Mouse (Mus musculus) limb, embryonic 13.5 days (tissue): ENCODE measurements around the gene Rnf212b. TPM values are rescaled to one million over a fixed set of nuclear protein-coding genes. Genes with fewer than 3 reads are reported as not detected.

Source experiments
- ATAC-seq: fragments of 200-750 bp; cut with Nextera tagmentation; 2 replicates; pipeline ENCODE4 v1.8.0; 2017; ENCODE audit warnings: low read depth, moderate number of reproducible peaks, moderate TSS enrichment; ENCODE audit not compliant: low FRiP score
- H3K27ac ChIP-seq: fragments of 300-500 bp; sonication (generic); 2 replicates; pipeline ENCODE4 v1.5.1; 2015; ENCODE audit warnings: inconsistent platforms, mild to moderate bottlenecking, moderate library complexity
- H3K27me3 ChIP-seq: fragments of 300-500 bp; sonication (generic); 2 replicates; pipeline ENCODE4 v1.6.1; 2015; ENCODE audit warnings: mild to moderate bottlenecking, inconsistent platforms
- H3K36me3 ChIP-seq: fragments of 300-500 bp; sonication (generic); 2 replicates; pipeline ENCODE4 v1.6.1; 2015; ENCODE audit warnings: inconsistent platforms, mild to moderate bottlenecking, moderate library complexity
- H3K4me1 ChIP-seq: fragments of 300-500 bp; sonication (generic); 2 replicates; pipeline ENCODE4 v1.6.1; 2015; ENCODE audit warnings: inconsistent platforms
- H3K4me2 ChIP-seq: fragments of 300-500 bp; sonication (generic); replicated peaks from 2 replicates; pipeline ENCODE4 v1.6.1; 2015; ENCODE audit warnings: inconsistent platforms, mild to moderate bottlenecking, moderate library complexity
- H3K4me3 ChIP-seq: fragments of 300-500 bp; sonication (generic); 2 replicates; pipeline ENCODE4 v1.5.1; 2015; ENCODE audit warnings: moderate library complexity, mild to moderate bottlenecking, inconsistent platforms
- H3K9ac ChIP-seq: fragments of 300-500 bp; sonication (generic); 2 replicates; pipeline ENCODE4 v1.6.1; 2015; ENCODE audit warnings: mild to moderate bottlenecking, inconsistent platforms
- H3K9me3 ChIP-seq: fragments of 300-500 bp; sonication (generic); 2 replicates; pipeline ENCODE4 v1.6.1; 2016; ENCODE audit warnings: inconsistent platforms
- WGBS: fragments of 180-500 bp; shearing (Covaris S2); methylation state at CpG from one replicate; pipeline ENCODE4 v1.1.7; 2015; 5-methylcytosine and 5-hydroxymethylcytosine counted together
- polyA plus RNA-seq: library from polyadenylated mRNA; unstranded; fragments of >200 nt; fragmentation: Nextera tagmentation; extraction: Ambion mirVana; gene quantifications from 2 replicates; pipeline ENCODE4 v1.2.1, GENCODE M21; 2015

Gene Rnf212b
- polyA plus RNA-seq, 1 experiment from 2014 or later: not detected

- no peaks in the 10 kb centered on the region for H3K9me3 ChIP-seq
- H3K9ac ChIP-seq: peak overlapping the region; percentile 95
- peak overlapping the region; percentile 86 for H3K4me2 ChIP-seq
- H3K36me3 ChIP-seq: no peaks in the 10 kb centered on the region
- under 1% methylated on average over 54 of the region's 56 CpGs for WGBS
- H3K4me1 ChIP-seq: 0 out of 2 replicates have a peak, but pooled peaks cover 7% of the 10 kb centered on the region
- H3K27ac ChIP-seq: peak overlapping the region; percentile 63; the same call in 1 of the 2 replicates
- H3K27me3 ChIP-seq: no peaks in the 10 kb centered on the region
- peak; percentile 100 for ATAC-seq
- H3K4me3 ChIP-seq: peak overlapping the region; percentile 90
Observed at GRCm38 (mm10) chr14:54863501-54864312, 49.8 kb downstream of the Rnf212b start.

GRCm38 (mm10) chr14:54864313-54865036, 50.5 kb downstream of the Rnf212b start:
- H3K4me3 ChIP-seq: peak overlapping the region; percentile 90
- H3K36me3 ChIP-seq: no peaks in the 10 kb centered on the region
- 0 out of 2 replicates have a peak, but pooled peaks cover 7% of the 10 kb centered on the region for H3K4me1 ChIP-seq
- H3K27me3 ChIP-seq: no peaks in the 10 kb centered on the region
- 12% methylated on average over 21 of the region's 21 CpGs for WGBS
- peak overlapping the region; percentile 95 for H3K9ac ChIP-seq
- H3K9me3 ChIP-seq: no peaks in the 10 kb centered on the region
- H3K27ac ChIP-seq: peak overlapping the region; percentile 39; the same call in 1 of the 2 replicates
- peak overlapping the region; percentile 86 for H3K4me2 ChIP-seq
- peak; percentile 14; the same call in 1 of the 2 replicates for ATAC-seq

GRCm38 (mm10) chr14:54865626-54866025, 51.7 kb downstream of the Rnf212b start:
- H3K27ac ChIP-seq: no peak overlapping the region
- H3K9me3 ChIP-seq: no peaks in the 10 kb centered on the region
- no peak overlapping the region for H3K4me3 ChIP-seq
- H3K4me2 ChIP-seq: no peak overlapping the region
- 74% methylated on average over 5 of the region's 5 CpGs for WGBS
- no peak for ATAC-seq
- H3K27me3 ChIP-seq: no peaks in the 10 kb centered on the region
- H3K4me1 ChIP-seq: 0 out of 2 replicates have a peak, but pooled peaks cover 7% of the 10 kb centered on the region
- no peaks in the 10 kb centered on the region for H3K36me3 ChIP-seq
- H3K9ac ChIP-seq: no peak overlapping the region

GRCm38 (mm10) chr14:54866268-54866667, 52.3 kb downstream of the Rnf212b start:
- WGBS: 63% methylated on average over 3 of the region's 3 CpGs
- Histone ChIP-seq H3K27ac (no peak overlapping the region), H3K4me1 (0 out of 2 replicates have a peak, but pooled peaks cover 7% of the 10 kb centered on the region), H3K4me2 (no peak overlapping the region), H3K9me3 (no peaks in the 10 kb centered on the region), H3K27me3 (no peaks in the 10 kb centered on the region), H3K36me3 (no peaks in the 10 kb centered on the region), H3K9ac (no peak overlapping the region), H3K4me3 (no peak overlapping the region)
- no peak for ATAC-seq

- 56% methylated on average over 5 of the region's 5 CpGs for WGBS
- H3K27me3 ChIP-seq: no peaks in the 10 kb centered on the region
Observed at GRCm38 (mm10) chr14:54866936-54867335, 53.0 kb downstream of the Rnf212b start.

GRCm38 (mm10) chr14:54868026-54868425, 54.1 kb downstream of the Rnf212b start:
- H3K27me3 ChIP-seq: no peaks in the 10 kb centered on the region

More at GRCm38 (mm10) chr14:54866936-54867335, 53.0 kb downstream of the Rnf212b start:
- no peaks in the 10 kb centered on the region for H3K36me3 ChIP-seq
- H3K4me3 ChIP-seq: no peak overlapping the region
- H3K9me3 ChIP-seq: no peaks in the 10 kb centered on the region
- no peak overlapping the region for H3K4me2 ChIP-seq
- ATAC-seq: no peak
- 0 out of 2 replicates have a peak, but pooled peaks cover 7% of the 10 kb centered on the region for H3K4me1 ChIP-seq
- no peak overlapping the region for H3K27ac ChIP-seq
- H3K9ac ChIP-seq: no peak overlapping the region

GRCm38 (mm10) chr14:54870861-54871260, 56.9 kb downstream of the Rnf212b start, which contains the start of gene Homez:
Homez (minus strand) TSS chr14:54870961.
- no peaks in the 10 kb centered on the region for H3K36me3 ChIP-seq
- no peak within 1 kb of the TSS for H3K9ac ChIP-seq
- H3K4me2 ChIP-seq: no peak within 1 kb of the TSS
- ATAC-seq: no peak
- H3K27me3 ChIP-seq: peaks cover 8% of the 10 kb centered on the region
- H3K4me1 ChIP-seq: peaks cover 4% of the 10 kb centered on the region
- no peak within 1 kb of the TSS for H3K4me3 ChIP-seq
- no peaks in the 10 kb centered on the region for H3K9me3 ChIP-seq
- no peak within 1 kb of the TSS for H3K27ac ChIP-seq
- 88% methylated on average over 5 of the region's 5 CpGs for WGBS

More at GRCm38 (mm10) chr14:54868026-54868425, 54.1 kb downstream of the Rnf212b start:
- Histone ChIP-seq H3K4me3 (no peak overlapping the region), H3K9ac (no peak overlapping the region), H3K36me3 (no peaks in the 10 kb centered on the region), H3K4me2 (no peak overlapping the region), H3K27ac (no peak overlapping the region), H3K9me3 (no peaks in the 10 kb centered on the region), H3K4me1 (0 out of 2 replicates have a peak, but pooled peaks cover 7% of the 10 kb centered on the region)
- 81% methylated on average over 4 of the region's 4 CpGs for WGBS
- ATAC-seq: no peak

GRCm38 (mm10) chr14:54874165-54874564, 60.2 kb downstream of the Rnf212b start:
- Histone ChIP-seq H3K27ac (no peak overlapping the region), H3K4me3 (no peak overlapping the region), H3K9me3 (no peaks in the 10 kb centered on the region), H3K9ac (no peak overlapping the region), H3K36me3 (no peaks in the 10 kb centered on the region), H3K27me3 (peaks cover 32% of the 10 kb centered on the region), H3K4me1 (peaks cover 15% of the 10 kb centered on the region), H3K4me2 (no peak overlapping the region)
- ATAC-seq: no peak
- 78% methylated on average over 3 of the region's 3 CpGs for WGBS

- WGBS: 2% methylated on average over 36 of the region's 36 CpGs
- ATAC-seq: peak; percentile 20; the same call in 1 of the 2 replicates
- peak overlapping the region; percentile 97 for H3K4me2 ChIP-seq
- H3K27ac ChIP-seq: 0 out of 2 replicates have a peak overlapping the region, but pooled peaks have one; percentile 22
- peak overlapping the region; percentile 61 for H3K4me3 ChIP-seq
- H3K36me3 ChIP-seq: no peaks in the 10 kb centered on the region
- no peaks in the 10 kb centered on the region for H3K9me3 ChIP-seq
- peaks cover 32% of the 10 kb centered on the region for H3K27me3 ChIP-seq
- H3K4me1 ChIP-seq: peaks cover 15% of the 10 kb centered on the region
- H3K9ac ChIP-seq: peak overlapping the region; percentile 71
Observed at GRCm38 (mm10) chr14:54875844-54876538, 62.0 kb downstream of the Rnf212b start.

GRCm38 (mm10) chr14:54876539-54877047, 62.7 kb downstream of the Rnf212b start:
- Histone ChIP-seq H3K4me1 (peaks cover 15% of the 10 kb centered on the region), H3K4me3 (peak overlapping the region; percentile 61), H3K27me3 (peaks cover 32% of the 10 kb centered on the region), H3K36me3 (no peaks in the 10 kb centered on the region), H3K27ac (0 out of 2 replicates have a peak overlapping the region, but pooled peaks have one; percentile 22), H3K9me3 (no peaks in the 10 kb centered on the region), H3K4me2 (peak overlapping the region; percentile 97), H3K9ac (peak overlapping the region; percentile 71)
- under 1% methylated on average over 42 of the region's 72 CpGs for WGBS
- ATAC-seq: peak; percentile 84

GRCm38 (mm10) chr14:54877048-54877715, 63.2 kb downstream of the Rnf212b start, which contains the start of gene Ppp1r3e:
Ppp1r3e (minus strand) TSS chr14:54877550.
- Histone ChIP-seq H3K4me1 (peaks cover 15% of the 10 kb centered on the region), H3K9me3 (no peaks in the 10 kb centered on the region), H3K4me3 (peak within 1 kb of the TSS; percentile 61), H3K4me2 (peak within 1 kb of the TSS; percentile 97), H3K9ac (peak within 1 kb of the TSS; percentile 71), H3K27me3 (peaks cover 32% of the 10 kb centered on the region), H3K27ac (0 out of 2 replicates have a peak within 1 kb of the TSS, but pooled peaks have one; percentile 22), H3K36me3 (no peaks in the 10 kb centered on the region)
- peak; percentile 83 for ATAC-seq
- WGBS: under 1% methylated on average over 52 of the region's 61 CpGs
